Mouse (Mus musculus) cortical plate, adult 2 months (tissue): ENCODE data around the gene Cep135.

Experiments
- CTCF ChIP-seq: fragments of 200-500 bp; IDR thresholded peaks from 2 replicates; pipeline ENCODE4 v1.5.1; 2011; ENCODE audit warnings: mild to moderate bottlenecking, control low read depth, low read length; ENCODE audit not compliant: insufficient read depth; ENCODE audit errors: extremely low read depth
- POLR2A ChIP-seq: fragments of 200-500 bp; IDR thresholded peaks from 2 replicates; pipeline ENCODE4 v1.6.1; 2011; ENCODE audit warnings: mild to moderate bottlenecking, low read length, control low read depth; ENCODE audit not compliant: insufficient read depth; ENCODE audit errors: extremely low read depth

DNA sequence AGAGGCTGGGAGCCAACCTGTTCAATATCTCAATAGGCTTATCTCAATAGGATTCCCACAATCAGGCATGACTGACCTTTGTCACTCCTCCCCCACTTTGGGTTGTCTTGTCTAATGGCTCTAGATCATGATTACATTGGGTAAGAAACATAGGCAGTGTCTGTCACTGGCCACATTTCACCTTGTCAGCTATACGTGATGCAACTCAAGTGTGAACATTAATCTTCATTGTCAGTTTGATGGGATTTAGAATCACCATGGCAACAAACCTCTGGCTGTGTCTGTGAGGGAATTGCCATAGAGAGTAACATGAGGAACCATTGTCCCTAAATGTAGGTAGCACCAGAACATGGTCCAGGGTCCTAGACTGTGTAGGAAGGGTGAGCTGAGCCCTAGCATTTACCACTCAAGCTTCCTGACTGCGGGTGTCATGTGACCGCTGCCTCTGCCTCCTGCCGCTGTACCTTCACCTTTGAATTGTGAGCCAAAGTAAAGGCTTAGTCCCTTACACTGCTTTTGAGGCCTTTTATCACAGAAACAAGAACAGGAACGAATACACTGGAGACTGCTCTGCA, 62.7 kb downstream of the Cep135 start:
- no peak for TF ChIP-seq CTCF
- TF ChIP-seq POLR2A, result no peak
